12 mouse cellular contexts compared by ENCODE assay signal in genomic region chr6:118626246-118626645, GRCm38 (mm10).
DNase-seq lines count a peak whose midpoint lies in the region; ATAC-seq and TF ChIP-seq lines count a peak whose summit lies in the region.
"Had no signal": no experiment of that assay in that cellular context is flagged by ENCODE, and none has a peak within 500 bp of the region (broad histone marks: within the 10 kb centered on the region; RNA-seq: fewer than 3 reads in every experiment).

No protein-coding gene starts in this region.

- H3K4me2 ChIP-seq in midbrain, embryonic 11.5 days: no peak overlapping the region
- no peak overlapping the region for H3K4me2 ChIP-seq in midbrain, embryonic 13.5 days (replicated peaks)
- H3K4me2 ChIP-seq: embryonic facial prominence, embryonic 13.5 days; kidney, embryonic 15.5 days; midbrain, embryonic 12.5 days had no signal

- no peaks in the 10 kb centered on the region for H3K4me1 ChIP-seq in midbrain, embryonic 11.5 days (ENCODE audit: control insufficient read depth, insufficient read depth, low read length)
- H3K4me1 ChIP-seq in midbrain, embryonic 13.5 days (replicated peaks): no peaks in the 10 kb centered on the region
- H3K4me1 ChIP-seq: embryonic facial prominence, embryonic 13.5 days; kidney, embryonic 15.5 days; midbrain, embryonic 12.5 days had no signal

- DNase-seq in gastrocnemius, adult 2 months: no peak
- no peak for DNase-seq in gastrocnemius, postnatal 36 days
- DNase-seq in midbrain, embryonic 11.5 days (ENCODE audit: low spot score, missing footprints): peak; percentile 75
- DNase-seq in c-Kit-positive CD71-negative TER-119-negative erythroid progenitor cells, embryonic 14.5 days (ENCODE audit: low read depth): peak; percentile 7
- peak; percentile 63 for DNase-seq in retina, embryonic 14.5 days (ENCODE audit: low spot score)
- no peak for DNase-seq in right cerebral cortex, postnatal 4 days
- DNase-seq: heart, adult 18-20 months had no signal

- H3K27me3 ChIP-seq in midbrain, embryonic 11.5 days (ENCODE audit: control insufficient read depth, insufficient read depth, low read length): no peaks in the 10 kb centered on the region
- H3K27me3 ChIP-seq in midbrain, embryonic 13.5 days: no peaks in the 10 kb centered on the region
- H3K27me3 ChIP-seq: embryonic facial prominence, embryonic 13.5 days; kidney, embryonic 15.5 days; midbrain, embryonic 12.5 days had no signal

- H3K9ac ChIP-seq in midbrain, embryonic 11.5 days (ENCODE audit: low read length): no peak overlapping the region
- no peak overlapping the region for H3K9ac ChIP-seq in midbrain, embryonic 13.5 days (replicated peaks)
- H3K9ac ChIP-seq: embryonic facial prominence, embryonic 13.5 days; kidney, embryonic 15.5 days; midbrain, embryonic 12.5 days had no signal

- H3K27ac ChIP-seq in gastrocnemius, adult 2 months: no peak overlapping the region
- no peak overlapping the region for H3K27ac ChIP-seq in midbrain, embryonic 11.5 days (ENCODE audit: low read depth, low read length)
- H3K27ac ChIP-seq in midbrain, embryonic 13.5 days: no peak overlapping the region
- H3K27ac ChIP-seq: embryonic facial prominence, embryonic 13.5 days; kidney, embryonic 15.5 days; midbrain, embryonic 12.5 days had no signal

- TF ChIP-seq CTCF in gastrocnemius, adult 2 months (IDR thresholded peaks at IDR 0.05): peak; percentile 59

- H3K4me3 ChIP-seq in gastrocnemius, adult 2 months: no peak overlapping the region
- no peak overlapping the region for H3K4me3 ChIP-seq in midbrain, embryonic 11.5 days (ENCODE audit: low read depth, low read length)
- H3K4me3 ChIP-seq in midbrain, embryonic 13.5 days (replicated peaks): no peak overlapping the region
- H3K4me3 ChIP-seq: embryonic facial prominence, embryonic 13.5 days; kidney, embryonic 15.5 days; midbrain, embryonic 12.5 days had no signal

- H3K36me3 ChIP-seq in midbrain, embryonic 11.5 days (ENCODE audit: control insufficient read depth, insufficient read depth, low read length): no peaks in the 10 kb centered on the region
- H3K36me3 ChIP-seq in midbrain, embryonic 13.5 days: no peaks in the 10 kb centered on the region
- H3K36me3 ChIP-seq: kidney, embryonic 15.5 days; midbrain, embryonic 12.5 days had no signal

- intact Hi-C loops in gastrocnemius, adult 2 months (cut with DNase I): no loop called here
- intact Hi-C loops in gastrocnemius, postnatal 36 days (cut with DNase I): loop anchor here (5.0 kb wide), 1 partner anchor 486 kb away; no protein-coding TSS in a partner anchor

- ATAC-seq in midbrain, embryonic 11.5 days (ENCODE audit: low FRiP score): no peak
- no peak for ATAC-seq in midbrain, embryonic 13.5 days
- ATAC-seq in monocyte, adult 5-6 weeks (replicated peaks; ENCODE audit: insufficient number of reproducible peaks, low FRiP score, low TSS enrichment, poor library complexity, severe bottlenecking): no peak

- 64% methylated on average over 4 of the region's 4 CpGs for WGBS in midbrain, embryonic 11.5 days
- WGBS in midbrain, embryonic 13.5 days: 60% methylated on average over 4 of the region's 4 CpGs

- no peaks in the 10 kb centered on the region for H3K9me3 ChIP-seq in midbrain, embryonic 11.5 days (ENCODE audit: control insufficient read depth, low read length)
- no peaks in the 10 kb centered on the region for H3K9me3 ChIP-seq in midbrain, embryonic 13.5 days
- H3K9me3 ChIP-seq: embryonic facial prominence, embryonic 13.5 days; kidney, embryonic 15.5 days; midbrain, embryonic 12.5 days had no signal

Comparison
In these comparisons a context has a peak if more than half of its experiments do, and no peak if none do; other contexts are left out.
1. DNase-seq: peak in midbrain, embryonic 11.5 days (single experiment), c-Kit-positive CD71-negative TER-119-negative erythroid progenitor cells, embryonic 14.5 days (single experiment) and retina, embryonic 14.5 days (single experiment); none in gastrocnemius, adult 2 months (single experiment), gastrocnemius, postnatal 36 days (0 of 2) and right cerebral cortex, postnatal 4 days (single experiment).